Mouse (Mus musculus) kidney, embryonic 16.5 days (tissue): Measurements from ENCODE around the gene Stc2. TPM values are rescaled to one million over a fixed set of nuclear protein-coding genes. Genes with fewer than 3 reads are reported as not detected.

ENCODE experiments used
- ATAC-seq: fragments of 200-750 bp; cut with Nextera tagmentation; 2 replicates; pipeline ENCODE4 v1.8.0; 2017; ENCODE audit warnings: moderate TSS enrichment; ENCODE audit not compliant: low FRiP score, low TSS enrichment
- H3K27ac ChIP-seq: fragments of 300-500 bp; sonication (generic); 2 replicates; pipeline ENCODE4 v1.5.1; 2014; ENCODE audit warnings: low read length
- H3K27me3 ChIP-seq: fragments of 300-500 bp; sonication (generic); 2 replicates; pipeline ENCODE4 v1.6.1; 2014; ENCODE audit warnings: low read length, control low read depth, mixed read lengths; ENCODE audit not compliant: insufficient read depth
- H3K36me3 ChIP-seq: fragments of 300-500 bp; sonication (generic); 2 replicates; pipeline ENCODE4 v1.6.1; 2014; ENCODE audit warnings: low read length, control low read depth, mixed read lengths; ENCODE audit not compliant: insufficient read depth
- H3K4me1 ChIP-seq: fragments of 300-500 bp; sonication (generic); 2 replicates; pipeline ENCODE4 v1.6.1; 2014; ENCODE audit warnings: low read length, control low read depth, mixed read lengths; ENCODE audit not compliant: insufficient read depth
- H3K4me2 ChIP-seq: fragments of 300-500 bp; sonication (generic); replicated peaks from 2 replicates; pipeline ENCODE4 v1.6.1; 2014; ENCODE audit warnings: low read depth, low read length
- H3K4me3 ChIP-seq: fragments of 300-500 bp; sonication (generic); 2 replicates; pipeline ENCODE4 v1.5.1; 2014; ENCODE audit warnings: mild to moderate bottlenecking, low read length
- H3K9ac ChIP-seq: fragments of 300-500 bp; sonication (generic); replicated peaks from 2 replicates; pipeline ENCODE4 v1.6.1; 2014; ENCODE audit warnings: low read length
- H3K9me3 ChIP-seq: fragments of 300-500 bp; sonication (generic); 2 replicates; pipeline ENCODE4 v1.6.1; 2016; ENCODE audit warnings: low read length, control low read depth
- WGBS: fragments of 180-500 bp; shearing (Covaris S2); extraction: QIAGEN DNeasy Blood & Tissue Kit; methylation state at CpG from one replicate; pipeline ENCODE4 v1.1.7; 2014; 5-methylcytosine and 5-hydroxymethylcytosine counted together
- polyA plus RNA-seq: library from polyadenylated mRNA; unstranded; fragments of >200 nt; fragmentation: Nextera tagmentation; extraction: Ambion mirVana; gene quantifications from 2 replicates; pipeline ENCODE4 v1.2.1, GENCODE M21; 2015

The Stc2 gene
- polyA plus RNA-seq, 1 experiment from 2014 or later, result 2.8 TPM

GRCm38 (mm10) chr11:31356866-31357265, 13.0 kb downstream of the Stc2 start:
- no peak for ATAC-seq
- Histone ChIP-seq H3K4me3 (no peak overlapping the region), H3K4me1 (no peaks in the 10 kb centered on the region), H3K27ac (no peak overlapping the region), H3K9me3 (no peaks in the 10 kb centered on the region), H3K36me3 (no peaks in the 10 kb centered on the region), H3K4me2 (no peak overlapping the region), H3K27me3 (no peaks in the 10 kb centered on the region), H3K9ac (no peak overlapping the region)

GRCm38 (mm10) chr11:31355737-31356136, 14.1 kb downstream of the Stc2 start:
- 100% methylated on average over 1 of the region's 1 CpGs for WGBS
- Histone ChIP-seq H3K4me3 (no peak overlapping the region), H3K36me3 (no peaks in the 10 kb centered on the region), H3K4me2 (no peak overlapping the region), H3K4me1 (no peaks in the 10 kb centered on the region), H3K9ac (no peak overlapping the region), H3K27me3 (no peaks in the 10 kb centered on the region), H3K9me3 (no peaks in the 10 kb centered on the region), H3K27ac (no peak overlapping the region)
- ATAC-seq, result no peak

GRCm38 (mm10) chr11:31354514-31354913, 15.4 kb downstream of the Stc2 start:
- Histone ChIP-seq H3K4me3 (no peak overlapping the region), H3K9ac (no peak overlapping the region), H3K27me3 (no peaks in the 10 kb centered on the region), H3K36me3 (no peaks in the 10 kb centered on the region), H3K4me2 (no peak overlapping the region), H3K9me3 (no peaks in the 10 kb centered on the region), H3K4me1 (no peaks in the 10 kb centered on the region), H3K27ac (no peak overlapping the region)
- WGBS, result 65% methylated on average over 1 of the region's 1 CpGs
- no peak for ATAC-seq

Other genes with a start within 250 kb of the Stc2 start
- gene Gm17332, start 187.6 kb downstream of the Stc2 start, polyA plus RNA-seq, result not detected in 2 replicates